Mouse (Mus musculus) testis, adult 2 months (tissue): ENCODE data around the gene Pcyt1a. TPM values are rescaled to one million over a fixed set of nuclear protein-coding genes. Genes with fewer than 3 reads are reported as not detected.

Experiments used
- H3K27ac ChIP-seq: fragments of 200-500 bp; 2 replicates; pipeline ENCODE4 v1.5.1; 2012; ENCODE audit warnings: low read depth, low read length; ENCODE audit not compliant: control insufficient read depth, insufficient read depth
- H3K27me3 ChIP-seq: fragments of 200-500 bp; 2 replicates; pipeline ENCODE4 v1.6.1; 2012; ENCODE audit warnings: mild to moderate bottlenecking, low read length, moderate library complexity; ENCODE audit not compliant: control insufficient read depth, insufficient read depth
- H3K36me3 ChIP-seq: fragments of 200-500 bp; 2 replicates; pipeline ENCODE4 v1.6.1; 2012; ENCODE audit warnings: mild to moderate bottlenecking, low read length; ENCODE audit not compliant: control insufficient read depth, insufficient read depth
- H3K4me1 ChIP-seq: fragments of 200-500 bp; 2 replicates; pipeline ENCODE4 v1.6.1; 2012; ENCODE audit warnings: low read length; ENCODE audit not compliant: control insufficient read depth, insufficient read depth
- H3K4me3 ChIP-seq: fragments of 200-500 bp; 2 replicates; pipeline ENCODE4 v1.5.1; 2012; ENCODE audit warnings: low read depth, mild to moderate bottlenecking, low read length, moderate library complexity, mixed read lengths; ENCODE audit not compliant: control insufficient read depth
- CTCF ChIP-seq: fragments of 200-500 bp; IDR thresholded peaks from 2 replicates; pipeline ENCODE4 v1.5.1; 2012; ENCODE audit warnings: low read depth, mild to moderate bottlenecking, inconsistent platforms, low read length, moderate library complexity; ENCODE audit not compliant: control insufficient read depth, insufficient read depth, insufficient replicate concordance
- POLR2A ChIP-seq: fragments of 200-500 bp; IDR thresholded peaks from 2 replicates; pipeline ENCODE4 v1.6.1; 2012; ENCODE audit warnings: low read depth, mild to moderate bottlenecking, inconsistent platforms, low read length, moderate library complexity; ENCODE audit not compliant: control insufficient read depth
- polyA plus RNA-seq: library from polyadenylated mRNA; depleted of rRNA; stranded (reverse); fragments of >200 nt; gene quantifications from 2 replicates; pipeline ENCODE4 v1.2.3, GENCODE M21; 2012

The Pcyt1a gene
- polyA plus RNA-seq, 1 experiment: 83.0 TPM

DNA sequence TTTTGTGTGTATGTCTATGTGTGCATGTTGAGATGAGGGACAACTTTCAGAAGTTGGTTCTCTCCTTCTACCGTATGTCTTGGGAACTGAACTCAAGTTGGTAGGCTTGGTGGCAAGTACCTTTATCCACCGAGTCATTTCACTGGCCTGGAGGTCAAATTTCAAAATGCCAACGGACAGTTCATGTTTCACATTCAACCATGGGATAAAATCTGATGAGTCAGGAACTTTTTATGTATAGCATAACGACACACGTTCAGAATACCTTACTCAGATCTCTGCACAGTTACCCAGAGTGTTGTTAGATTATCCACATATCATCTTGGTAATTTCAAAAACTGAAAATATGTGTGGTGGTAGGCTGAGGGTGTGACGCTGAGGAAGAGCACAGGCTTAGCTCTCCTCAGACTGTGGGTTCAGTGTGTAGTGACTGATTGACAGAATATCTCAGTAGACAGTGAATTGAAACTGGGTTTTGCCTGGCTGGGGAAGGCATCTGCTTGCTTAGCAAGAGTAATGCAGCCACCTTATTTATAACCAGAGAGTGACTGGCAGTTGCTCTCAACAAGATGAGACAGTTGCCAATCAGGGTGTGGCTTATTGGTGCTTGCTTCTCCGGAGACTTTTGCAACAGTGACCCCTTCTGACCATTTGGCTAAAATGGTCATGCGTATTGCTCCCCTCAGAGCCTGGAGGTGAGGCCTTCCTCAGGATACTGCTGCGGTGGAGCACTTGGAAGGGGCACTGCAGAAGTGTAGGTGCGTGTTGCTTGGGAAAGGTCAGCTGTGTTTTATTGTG, 27.1 kb downstream of the Pcyt1a start:
- Histone ChIP-seq H3K4me1 (no peaks in the 10 kb centered on the region), H3K36me3 (no peaks in the 10 kb centered on the region; the same call in 1 of the 2 replicates), H3K27me3 (no peaks in the 10 kb centered on the region), H3K27ac (no peak overlapping the region), H3K4me3 (no peak overlapping the region)
- TF ChIP-seq POLR2A: no peak
- TF ChIP-seq CTCF: no peak

DNA sequence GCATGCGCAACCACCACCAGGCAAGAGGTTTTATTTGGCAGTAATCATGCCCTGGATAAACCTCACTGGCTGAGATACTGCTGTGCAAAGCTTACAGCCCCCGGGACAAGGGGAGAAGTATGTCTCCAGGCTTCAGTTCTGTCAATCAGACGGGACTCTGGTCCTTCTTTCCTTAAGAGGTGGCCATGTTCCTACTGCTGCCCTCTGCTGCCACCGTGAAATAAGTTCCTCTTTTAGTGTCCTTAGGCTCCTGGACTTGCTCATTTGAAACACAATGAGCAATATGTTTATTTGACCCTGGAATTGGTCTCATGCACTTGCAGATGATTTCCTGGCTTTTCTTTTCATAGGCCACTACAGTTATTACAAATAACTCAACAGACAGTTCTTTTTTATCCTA, 29.8 kb downstream of the Pcyt1a start:
- H3K27ac ChIP-seq: no peak overlapping the region
- H3K4me3 ChIP-seq: no peak overlapping the region
- H3K4me1 ChIP-seq: no peaks in the 10 kb centered on the region
- H3K27me3 ChIP-seq: no peaks in the 10 kb centered on the region
- no peaks in the 10 kb centered on the region; the same call in 1 of the 2 replicates for H3K36me3 ChIP-seq
- TF ChIP-seq CTCF: no peak
- no peak for TF ChIP-seq POLR2A

DNA sequence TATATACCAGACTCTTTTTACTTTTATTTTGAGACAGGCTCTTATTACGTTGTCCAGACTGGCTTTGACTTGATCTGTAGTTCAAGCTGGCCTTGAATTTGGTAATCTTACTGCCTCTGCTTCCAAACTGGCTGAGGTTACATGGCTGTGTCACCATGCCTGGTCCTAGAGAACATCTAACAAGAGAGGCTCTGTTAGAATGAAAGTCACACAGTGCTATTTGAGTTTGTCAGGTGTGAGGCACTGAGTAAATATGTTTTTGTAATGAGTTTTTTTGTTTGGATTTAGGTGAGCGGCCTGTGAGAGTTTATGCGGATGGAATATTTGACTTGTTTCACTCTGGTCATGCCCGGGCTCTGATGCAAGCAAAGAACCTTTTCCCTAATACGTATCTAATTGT, 31.0 kb downstream of the Pcyt1a start:
- no peak overlapping the region for H3K27ac ChIP-seq
- H3K4me1 ChIP-seq: no peaks in the 10 kb centered on the region
- no peak for TF ChIP-seq CTCF
- TF ChIP-seq POLR2A: no peak
- H3K36me3 ChIP-seq: no peaks in the 10 kb centered on the region; the same call in none of the 2 replicates
- no peak overlapping the region for H3K4me3 ChIP-seq
- H3K27me3 ChIP-seq: no peaks in the 10 kb centered on the region

DNA sequence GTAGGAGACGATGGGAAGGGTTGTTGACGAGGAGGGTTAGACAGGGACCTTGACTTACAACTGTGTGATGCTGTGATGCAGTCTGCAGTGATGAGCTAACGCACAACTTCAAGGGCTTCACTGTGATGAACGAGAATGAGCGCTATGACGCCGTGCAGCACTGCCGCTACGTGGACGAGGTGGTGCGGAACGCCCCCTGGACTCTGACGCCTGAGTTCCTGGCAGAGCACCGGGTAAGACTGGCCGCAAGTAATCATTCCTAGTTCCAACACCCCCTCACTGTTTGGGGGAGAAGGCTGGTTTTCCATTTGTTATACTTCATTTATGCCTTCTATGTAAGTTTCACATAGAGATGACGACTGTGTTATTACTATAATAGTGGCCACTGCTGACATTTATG, 32.2 kb downstream of the Pcyt1a start:
- no peak for TF ChIP-seq CTCF
- no peak for TF ChIP-seq POLR2A

GRCm38 (mm10) chr16:32463426-32463825, 32.7 kb downstream of the Pcyt1a start:
- Histone ChIP-seq H3K4me1 (no peaks in the 10 kb centered on the region), H3K27me3 (no peaks in the 10 kb centered on the region), H3K4me3 (no peak overlapping the region), H3K36me3 (no peaks in the 10 kb centered on the region; the same call in none of the 2 replicates), H3K27ac (no peak overlapping the region)
- TF ChIP-seq POLR2A (no peak), CTCF (no peak)

More for the DNA sequence above, 32.2 kb downstream of the Pcyt1a start:
- Histone ChIP-seq H3K36me3 (no peaks in the 10 kb centered on the region; the same call in none of the 2 replicates), H3K4me3 (no peak overlapping the region), H3K27ac (no peak overlapping the region), H3K4me1 (no peaks in the 10 kb centered on the region), H3K27me3 (no peaks in the 10 kb centered on the region)

DNA sequence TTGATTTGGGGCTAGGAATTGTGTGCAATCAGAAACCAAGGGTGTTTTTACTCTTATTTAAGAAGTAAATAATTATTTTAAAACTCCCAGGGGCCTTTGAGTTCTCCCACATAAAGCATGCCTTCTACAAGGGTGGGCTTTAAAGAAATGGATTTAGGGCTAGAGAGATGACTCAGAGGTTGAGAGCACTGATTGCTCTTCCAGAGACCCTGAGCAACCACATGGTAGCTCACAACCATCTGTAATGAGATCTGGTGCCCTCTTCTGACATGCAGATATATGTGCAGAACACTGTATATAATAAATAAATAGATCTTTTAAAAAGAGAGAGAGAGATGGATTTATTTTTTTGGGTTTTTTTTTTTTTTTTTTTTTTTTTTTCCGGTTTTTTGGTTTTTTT, 34.2 kb downstream of the Pcyt1a start:
- Histone ChIP-seq H3K4me3 (no peak overlapping the region), H3K27ac (no peak overlapping the region), H3K27me3 (no peaks in the 10 kb centered on the region), H3K36me3 (no peaks in the 10 kb centered on the region; the same call in none of the 2 replicates), H3K4me1 (no peaks in the 10 kb centered on the region)
- TF ChIP-seq CTCF (no peak), POLR2A (no peak)

GRCm38 (mm10) chr16:32468488-32468887, 37.8 kb downstream of the Pcyt1a start:
- no peaks in the 10 kb centered on the region for H3K27me3 ChIP-seq
- H3K4me3 ChIP-seq: no peak overlapping the region
- TF ChIP-seq CTCF (no peak), POLR2A (no peak)
- H3K36me3 ChIP-seq: no peaks in the 10 kb centered on the region; the same call in none of the 2 replicates
- no peak overlapping the region for H3K27ac ChIP-seq
- H3K4me1 ChIP-seq: no peaks in the 10 kb centered on the region
